Mouse (Mus musculus) limb, embryonic 11.5 days (tissue): Measurements from ENCODE around the gene Tex261. TPM values are rescaled to one million over a fixed set of nuclear protein-coding genes. Genes with fewer than 3 reads are reported as not detected.
A peak's percentile ranks its signal among the peaks of the same experiment; 100 is the strongest.

Experiments used
- ATAC-seq: fragments of 200-750 bp; cut with Nextera tagmentation; 2 replicates; pipeline ENCODE4 v1.8.0; 2017; ENCODE audit warnings: low read depth; ENCODE audit not compliant: insufficient number of reproducible peaks, low FRiP score, low TSS enrichment
- DNase-seq: peaks from one replicate; pipeline ENCODE4 v3.0.0-alpha.2; 2015; ENCODE audit warnings: low spot score
- H3K27ac ChIP-seq: fragments of 300-500 bp; sonication (generic); replicated peaks from 2 replicates; pipeline ENCODE4 v1.5.1; 2014; ENCODE audit warnings: low read depth, mild to moderate bottlenecking, low read length
- H3K27me3 ChIP-seq: fragments of 300-500 bp; sonication (generic); 2 replicates; pipeline ENCODE4 v1.6.1; 2014; ENCODE audit warnings: mild to moderate bottlenecking, low read length, mixed read lengths; ENCODE audit not compliant: control insufficient read depth, insufficient read depth
- H3K36me3 ChIP-seq: fragments of 300-500 bp; sonication (generic); 2 replicates; pipeline ENCODE4 v1.6.1; 2014; ENCODE audit warnings: mild to moderate bottlenecking, low read length, moderate library complexity, mixed read lengths; ENCODE audit not compliant: control insufficient read depth, insufficient read depth
- H3K4me1 ChIP-seq: fragments of 300-500 bp; sonication (generic); 2 replicates; pipeline ENCODE4 v1.6.1; 2014; ENCODE audit warnings: low read length, mixed read lengths; ENCODE audit not compliant: control insufficient read depth, insufficient read depth
- H3K4me2 ChIP-seq: fragments of 300-500 bp; sonication (generic); 2 replicates; pipeline ENCODE4 v1.6.1; 2014; ENCODE audit warnings: low read depth, mild to moderate bottlenecking, moderate library complexity; ENCODE audit not compliant: severe bottlenecking
- H3K4me3 ChIP-seq: fragments of 300-500 bp; sonication (generic); 2 replicates; pipeline ENCODE4 v1.5.1; 2014; ENCODE audit warnings: low read depth, low read length
- H3K9ac ChIP-seq: fragments of 300-500 bp; sonication (generic); 2 replicates; pipeline ENCODE4 v1.6.1; 2014; ENCODE audit warnings: mild to moderate bottlenecking, low read length
- H3K9me3 ChIP-seq: fragments of 300-500 bp; sonication (generic); 2 replicates; pipeline ENCODE4 v1.6.1; 2016; ENCODE audit warnings: low read length; ENCODE audit not compliant: control insufficient read depth
- WGBS: fragments of 180-500 bp; shearing (Covaris S2); extraction: QIAGEN DNeasy Blood & Tissue Kit; methylation state at CpG from one replicate; pipeline ENCODE4 v1.1.7; 2014; 5-methylcytosine and 5-hydroxymethylcytosine counted together
- polyA plus RNA-seq: library from polyadenylated mRNA; unstranded; fragments of >200 nt; fragmentation: Nextera tagmentation; extraction: Ambion mirVana; gene quantifications from 2 replicates; pipeline ENCODE4 v1.2.1, GENCODE M21; 2014

Gene Tex261
- 62.2 and 63.8 TPM in 2 replicates for polyA plus RNA-seq

DNA sequence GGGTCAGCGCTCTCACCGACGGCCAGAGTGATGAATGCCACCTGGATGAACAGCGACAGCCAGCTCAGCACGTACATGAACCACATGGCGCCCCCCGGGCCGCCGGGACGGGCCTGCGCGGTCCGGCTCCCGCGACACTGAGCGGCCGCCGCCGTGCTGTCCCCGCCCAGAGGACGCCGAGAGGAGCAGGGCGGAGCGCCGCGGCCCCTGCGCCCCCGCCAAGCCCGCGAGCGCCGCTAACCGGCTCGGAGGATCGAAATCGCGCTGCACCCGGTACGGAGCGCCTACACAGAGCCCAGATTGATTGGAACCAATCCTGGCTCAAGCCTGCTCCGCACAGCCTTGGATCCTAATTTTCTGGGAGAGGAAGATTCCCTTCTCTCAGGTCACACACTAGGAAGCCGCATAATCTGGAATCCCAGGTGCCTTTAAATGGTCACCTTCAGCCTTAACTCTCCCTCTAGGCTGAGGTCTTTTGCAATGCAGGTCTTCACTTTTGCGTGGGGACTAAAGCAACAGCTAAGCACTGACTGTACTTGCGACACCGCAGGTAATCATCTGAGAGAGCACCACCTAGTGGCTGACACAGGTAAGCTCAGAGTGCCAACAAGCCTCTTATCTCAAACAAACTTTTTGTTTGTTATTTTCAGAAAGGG lies at the start of gene Tex261:
Tex261 (minus strand) TSS at position 176 of the 656 bp plus-strand sequence.
- H3K4me2 ChIP-seq: peak within 1 kb of the TSS; percentile 86
- 0 out of 2 replicates have a peak within 1 kb of the TSS, but pooled peaks have one; percentile 42 for H3K27ac ChIP-seq
- DNase-seq (peak; percentile 93), ATAC-seq (peak; percentile 83)
- under 1% methylated on average over 44 of the region's 45 CpGs for WGBS
- peak within 1 kb of the TSS; percentile 72 for H3K9ac ChIP-seq
- H3K36me3 ChIP-seq: no peaks in the 10 kb centered on the region; the same call in 1 of the 2 replicates
- peaks cover 9% of the 10 kb centered on the region for H3K4me1 ChIP-seq
- H3K27me3 ChIP-seq: no peaks in the 10 kb centered on the region
- peak within 1 kb of the TSS; percentile 67 for H3K4me3 ChIP-seq
- no peaks in the 10 kb centered on the region for H3K9me3 ChIP-seq

DNA sequence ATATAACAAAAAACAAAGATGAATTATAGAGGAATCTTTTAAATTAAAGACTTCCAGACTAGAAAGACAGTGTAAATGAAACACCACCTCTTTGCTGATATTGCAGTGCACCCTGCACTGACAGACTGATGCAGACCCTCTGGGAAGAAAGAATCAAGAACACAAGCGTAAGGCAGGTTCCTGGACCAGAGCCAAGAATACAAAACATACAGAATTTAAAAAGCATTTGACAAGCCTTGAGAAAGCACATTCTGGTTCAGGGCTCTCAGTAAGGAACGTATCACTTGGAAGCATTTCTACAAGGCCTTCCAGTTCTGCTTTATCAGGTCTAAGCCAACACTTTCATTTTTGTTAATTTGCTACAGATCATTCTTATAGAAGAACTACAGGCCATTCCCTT lies 46.2 kb upstream of the Tex261 start:
- Histone ChIP-seq H3K4me3 (no peak overlapping the region), H3K9ac (no peak overlapping the region), H3K9me3 (no peaks in the 10 kb centered on the region), H3K4me1 (no peaks in the 10 kb centered on the region), H3K4me2 (no peak overlapping the region), H3K27ac (no peak overlapping the region), H3K27me3 (no peaks in the 10 kb centered on the region), H3K36me3 (no peaks in the 10 kb centered on the region; the same call in 1 of the 2 replicates)
- DNase-seq: no peak
- ATAC-seq: no peak
- 85% methylated on average over 2 of the region's 2 CpGs for WGBS

DNA sequence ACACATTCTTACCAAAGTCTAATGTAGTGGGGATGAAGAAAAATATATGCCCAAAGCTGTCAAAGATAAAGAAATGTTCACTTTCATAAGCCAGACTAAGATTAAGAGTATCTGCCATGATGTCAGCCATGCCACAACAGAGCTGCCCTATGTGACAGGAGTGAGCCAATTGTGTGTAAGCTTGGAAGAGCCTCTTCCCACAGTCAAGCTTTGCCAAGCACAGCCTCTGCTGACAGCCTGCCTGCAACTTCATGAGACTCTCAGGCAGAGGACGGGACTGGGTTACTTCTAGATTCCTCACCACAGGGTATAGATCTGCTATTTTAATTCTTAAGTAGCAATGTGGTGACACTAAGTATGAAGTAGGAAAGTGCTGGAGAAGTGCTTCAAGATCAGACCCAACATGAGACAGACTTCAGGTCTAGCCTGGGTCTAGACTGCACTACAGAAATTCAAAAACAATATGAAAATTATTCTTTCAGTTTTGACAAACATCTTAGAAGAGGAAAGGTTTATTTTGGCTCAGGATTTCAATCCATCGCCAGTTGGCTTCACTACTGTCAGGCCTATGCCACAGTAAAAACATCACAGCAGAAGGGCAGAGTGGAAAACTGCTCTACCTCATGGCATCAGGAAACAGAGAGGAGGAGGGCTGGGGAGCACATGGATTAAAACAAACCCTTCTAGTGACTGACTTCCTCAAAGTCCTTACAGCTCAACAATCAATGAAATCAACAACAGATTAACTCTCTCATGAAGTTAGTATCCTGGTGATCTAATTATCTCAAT lies 45.3 kb upstream of the Tex261 start:
- H3K4me1 ChIP-seq: no peaks in the 10 kb centered on the region
- H3K36me3 ChIP-seq: no peaks in the 10 kb centered on the region; the same call in 1 of the 2 replicates
- H3K27ac ChIP-seq: no peak overlapping the region
- no peak overlapping the region for H3K4me3 ChIP-seq
- H3K9me3 ChIP-seq: no peaks in the 10 kb centered on the region
- no peak for DNase-seq
- H3K4me2 ChIP-seq: no peak overlapping the region
- no peaks in the 10 kb centered on the region for H3K27me3 ChIP-seq
- no peak overlapping the region for H3K9ac ChIP-seq
- ATAC-seq: no peak
- 88% methylated on average over 2 of the region's 2 CpGs for WGBS

DNA sequence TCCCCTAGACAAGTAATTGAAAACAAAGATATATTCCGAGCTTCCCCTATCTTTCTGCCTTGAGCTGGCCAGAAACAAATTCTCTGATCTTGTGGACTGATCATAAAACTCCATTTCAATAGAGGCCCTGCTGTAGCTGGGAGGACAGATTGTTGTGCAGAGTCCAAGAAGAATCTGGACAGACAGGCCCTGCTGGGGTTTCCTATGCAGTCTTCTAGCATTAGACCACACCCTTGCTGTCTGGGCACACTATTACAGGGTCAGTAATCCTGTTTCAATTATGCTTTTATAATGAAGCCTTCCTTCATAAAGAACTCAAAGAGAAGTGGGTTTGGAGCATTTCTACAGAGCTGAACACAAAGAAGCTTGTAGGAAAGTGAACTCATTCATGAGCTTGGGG lies 43.4 kb upstream of the Tex261 start:
- H3K27ac ChIP-seq: no peak overlapping the region
- H3K36me3 ChIP-seq: no peaks in the 10 kb centered on the region; the same call in 1 of the 2 replicates
- H3K27me3 ChIP-seq: no peaks in the 10 kb centered on the region
- no peaks in the 10 kb centered on the region for H3K4me1 ChIP-seq
- no peak overlapping the region for H3K4me2 ChIP-seq
- WGBS: 87% methylated on average over 1 of the region's 1 CpGs
- no peak overlapping the region for H3K4me3 ChIP-seq
- no peak for DNase-seq
- no peak overlapping the region for H3K9ac ChIP-seq
- no peaks in the 10 kb centered on the region for H3K9me3 ChIP-seq
- no peak for ATAC-seq

DNA sequence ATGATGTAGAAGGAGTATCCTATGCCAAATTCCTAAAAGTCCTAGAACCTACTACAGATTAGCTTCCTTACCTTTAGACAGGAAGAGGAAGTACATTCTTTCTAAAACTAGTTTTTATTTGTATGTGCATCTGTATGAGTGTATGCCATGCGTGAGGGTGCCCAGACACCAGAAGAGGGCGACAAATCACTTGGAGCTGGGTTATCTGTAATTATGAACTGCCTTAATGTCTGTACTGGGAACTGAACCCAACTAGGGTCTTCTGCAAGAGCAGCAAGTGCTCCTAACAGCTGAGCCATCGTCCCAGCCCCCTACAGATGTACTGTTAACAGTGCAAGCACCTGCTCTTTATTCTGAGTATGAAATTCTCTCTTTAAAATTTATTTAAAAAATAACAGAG lies 40.2 kb upstream of the Tex261 start:
- H3K4me1 ChIP-seq: no peaks in the 10 kb centered on the region
- no peaks in the 10 kb centered on the region; the same call in 1 of the 2 replicates for H3K36me3 ChIP-seq
- ATAC-seq (no peak), DNase-seq (no peak)
- H3K9me3 ChIP-seq: no peaks in the 10 kb centered on the region
- no peak overlapping the region for H3K4me2 ChIP-seq
- no peak overlapping the region for H3K9ac ChIP-seq
- H3K4me3 ChIP-seq: no peak overlapping the region
- WGBS: 89% methylated on average over 3 of the region's 3 CpGs
- H3K27me3 ChIP-seq: no peaks in the 10 kb centered on the region
- H3K27ac ChIP-seq: no peak overlapping the region

DNA sequence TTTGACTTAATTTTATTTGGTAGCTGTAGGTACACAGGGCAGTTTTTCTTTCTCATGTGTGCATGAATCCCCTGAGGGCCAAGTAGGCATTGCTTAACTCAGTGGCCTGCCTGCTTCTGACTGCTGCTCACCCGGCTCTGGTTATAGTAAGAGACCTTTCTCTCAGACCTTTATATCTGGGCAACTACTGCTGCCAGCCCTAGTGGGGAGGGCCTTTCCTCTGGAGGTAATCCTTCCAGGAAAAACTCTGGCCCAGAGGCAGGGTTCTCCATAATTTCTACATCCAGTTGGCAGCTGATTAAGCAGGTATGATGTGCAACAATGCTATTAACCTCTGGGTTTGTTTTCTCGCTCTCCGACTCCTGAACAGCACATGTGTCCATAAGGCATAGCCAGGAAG lies 27.2 kb upstream of the Tex261 start:
- no peak overlapping the region for H3K4me2 ChIP-seq
- ATAC-seq (no peak), DNase-seq (no peak)
- H3K27ac ChIP-seq: no peak overlapping the region
- no peaks in the 10 kb centered on the region for H3K9me3 ChIP-seq
- H3K4me1 ChIP-seq: no peaks in the 10 kb centered on the region
- no peaks in the 10 kb centered on the region for H3K36me3 ChIP-seq
- H3K4me3 ChIP-seq: no peak overlapping the region
- 95% methylated on average over 3 of the region's 3 CpGs for WGBS
- no peak overlapping the region for H3K9ac ChIP-seq
- H3K27me3 ChIP-seq: no peaks in the 10 kb centered on the region

DNA sequence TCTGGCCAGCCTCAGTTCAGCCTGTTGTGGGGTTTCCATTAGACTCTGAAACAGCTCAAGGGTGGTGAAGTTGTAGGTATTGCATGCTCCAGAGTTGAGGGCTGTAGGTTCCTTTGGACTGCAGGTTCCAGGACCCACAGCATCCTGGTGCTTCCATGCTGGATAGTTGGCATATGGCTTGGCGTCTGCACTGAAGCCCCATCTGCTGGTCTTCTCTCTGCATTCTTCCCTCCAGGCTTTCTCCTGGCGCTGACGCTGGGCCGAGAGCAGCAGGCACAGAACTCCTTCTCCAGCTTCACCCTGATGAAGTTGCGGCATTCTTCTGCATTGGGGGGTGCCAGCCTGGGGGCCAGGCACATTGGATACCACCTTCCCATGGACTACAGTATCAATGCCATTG lies 26.4 kb upstream of the Tex261 start:
- H3K4me2 ChIP-seq: no peak overlapping the region
- no peak overlapping the region for H3K4me3 ChIP-seq
- no peaks in the 10 kb centered on the region for H3K27me3 ChIP-seq
- DNase-seq (no peak), ATAC-seq (no peak)
- no peaks in the 10 kb centered on the region for H3K9me3 ChIP-seq
- no peaks in the 10 kb centered on the region for H3K36me3 ChIP-seq
- WGBS: 92% methylated on average over 5 of the region's 5 CpGs
- no peaks in the 10 kb centered on the region for H3K4me1 ChIP-seq
- no peak overlapping the region for H3K9ac ChIP-seq
- H3K27ac ChIP-seq: no peak overlapping the region

DNA sequence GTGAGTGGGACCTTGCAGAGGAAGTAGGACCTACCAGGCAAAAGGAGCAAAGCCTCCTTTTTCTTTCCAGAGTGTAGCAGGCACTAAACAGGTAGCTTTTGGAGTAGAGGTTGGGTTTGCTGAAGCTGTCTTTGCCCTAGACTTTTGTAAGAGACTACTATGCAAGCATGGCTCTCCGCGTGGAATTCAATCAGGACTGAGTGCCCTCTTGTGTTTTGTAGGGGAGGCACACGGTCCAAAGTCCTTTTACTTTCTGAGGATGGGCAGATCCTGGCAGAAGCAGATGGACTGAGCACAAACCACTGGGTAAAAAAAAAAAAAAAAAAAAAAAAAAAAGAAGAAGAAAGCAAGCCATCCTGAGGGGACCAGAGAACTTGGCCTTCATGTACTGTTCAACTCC lies 21.1 kb upstream of the Tex261 start:
- no peaks in the 10 kb centered on the region for H3K9me3 ChIP-seq
- DNase-seq: no peak
- H3K36me3 ChIP-seq: no peaks in the 10 kb centered on the region
- no peaks in the 10 kb centered on the region for H3K27me3 ChIP-seq
- H3K4me2 ChIP-seq: no peak overlapping the region
- ATAC-seq: no peak
- no peak overlapping the region for H3K27ac ChIP-seq
- H3K9ac ChIP-seq: no peak overlapping the region
- no peak overlapping the region for H3K4me3 ChIP-seq
- H3K4me1 ChIP-seq: no peaks in the 10 kb centered on the region
- 68% methylated on average over 3 of the region's 3 CpGs for WGBS
